Mouse (Mus musculus) forebrain, embryonic 16.5 days (tissue): ENCODE results near the gene Tada2b. TPM values are rescaled to one million over a fixed set of nuclear protein-coding genes. Genes with fewer than 3 reads are reported as not detected.

Experiments used
- ATAC-seq: fragments of 200-750 bp; cut with Nextera tagmentation; 2 replicates; pipeline ENCODE4 v1.8.0; 2017; ENCODE audit warnings: mild to moderate bottlenecking, moderate library complexity
- H3K27ac ChIP-seq: fragments of 300-500 bp; sonication (generic); 2 replicates; pipeline ENCODE4 v1.5.1; 2014; ENCODE audit warnings: low read length, control low read depth
- H3K27me3 ChIP-seq: fragments of 300-500 bp; sonication (generic); replicated peaks from 2 replicates; pipeline ENCODE4 v1.6.1; 2014; ENCODE audit warnings: low read length; ENCODE audit not compliant: control insufficient read depth, insufficient read depth
- H3K36me3 ChIP-seq: fragments of 300-500 bp; sonication (generic); 2 replicates; pipeline ENCODE4 v1.6.1; 2014; ENCODE audit not compliant: control insufficient read depth, insufficient read depth
- H3K4me1 ChIP-seq: fragments of 300-500 bp; sonication (generic); replicated peaks from 2 replicates; pipeline ENCODE4 v1.6.1; 2014; ENCODE audit warnings: low read length; ENCODE audit not compliant: control insufficient read depth, insufficient read depth
- H3K4me2 ChIP-seq: fragments of 300-500 bp; sonication (generic); 2 replicates; pipeline ENCODE4 v1.6.1; 2014; ENCODE audit warnings: mild to moderate bottlenecking, low read length, control low read depth
- H3K4me3 ChIP-seq: fragments of 300-500 bp; sonication (generic); replicated peaks from 2 replicates; pipeline ENCODE4 v1.5.1; 2014; ENCODE audit warnings: mild to moderate bottlenecking, low read length, control low read depth
- H3K9ac ChIP-seq: fragments of 300-500 bp; sonication (generic); replicated peaks from 2 replicates; pipeline ENCODE4 v1.6.1; 2014; ENCODE audit warnings: low read depth, low read length, control low read depth
- H3K9me3 ChIP-seq: fragments of 300-500 bp; sonication (generic); 2 replicates; pipeline ENCODE4 v1.6.1; 2016; ENCODE audit warnings: low read length; ENCODE audit not compliant: control insufficient read depth
- WGBS: fragments of 180-500 bp; shearing (Covaris S2); extraction: QIAGEN DNeasy Blood & Tissue Kit; methylation state at CpG from one replicate; pipeline ENCODE4 v1.1.7; 2014; 5-methylcytosine and 5-hydroxymethylcytosine counted together
- polyA plus RNA-seq: library from polyadenylated mRNA; unstranded; fragments of >200 nt; fragmentation: Nextera tagmentation; extraction: Ambion mirVana; gene quantifications from 2 replicates; pipeline ENCODE4 v1.2.1, GENCODE M21; 2015

Tada2b gene
- polyA plus RNA-seq, 1 experiment from 2014 or later = 3.0 TPM

GRCm38 (mm10) chr5:36517596-36517995 is 33.5 kb upstream of the Tada2b start:
- Histone ChIP-seq H3K4me1 (no peaks in the 10 kb centered on the region), H3K27me3 (no peaks in the 10 kb centered on the region), H3K4me3 (no peak overlapping the region), H3K4me2 (no peak overlapping the region), H3K9ac (no peak overlapping the region), H3K9me3 (no peaks in the 10 kb centered on the region), H3K27ac (no peak overlapping the region), H3K36me3 (peaks cover 39% of the 10 kb centered on the region)
- no peak for ATAC-seq
- 82% methylated on average over 3 of the region's 3 CpGs for WGBS

- H3K27me3 ChIP-seq = no peaks in the 10 kb centered on the region
- H3K36me3 ChIP-seq = peaks cover 34% of the 10 kb centered on the region
- no peaks in the 10 kb centered on the region for H3K9me3 ChIP-seq
- H3K27ac ChIP-seq = no peak overlapping the region
- no peaks in the 10 kb centered on the region for H3K4me1 ChIP-seq
- ATAC-seq = no peak
- no peak overlapping the region for H3K9ac ChIP-seq
- no peak overlapping the region for H3K4me2 ChIP-seq
- 75% methylated on average over 5 of the region's 5 CpGs for WGBS
- no peak overlapping the region for H3K4me3 ChIP-seq
These were observed 31.5 kb upstream of the Tada2b start for GRCm38 (mm10) chr5:36515558-36515957.

GRCm38 (mm10) chr5:36515126-36515525 is 31.0 kb upstream of the Tada2b start:
- Histone ChIP-seq H3K27ac (no peak overlapping the region), H3K9me3 (no peaks in the 10 kb centered on the region), H3K4me1 (no peaks in the 10 kb centered on the region), H3K36me3 (peaks cover 29% of the 10 kb centered on the region), H3K9ac (no peak overlapping the region), H3K27me3 (no peaks in the 10 kb centered on the region), H3K4me3 (no peak overlapping the region), H3K4me2 (no peak overlapping the region)
- 88% methylated on average over 1 of the region's 1 CpGs for WGBS
- no peak for ATAC-seq

GRCm38 (mm10) chr5:36510956-36511355 is 26.9 kb upstream of the Tada2b start:
- H3K36me3 ChIP-seq = peaks cover 21% of the 10 kb centered on the region
- H3K27me3 ChIP-seq = no peaks in the 10 kb centered on the region
- WGBS = 95% methylated on average over 2 of the region's 2 CpGs
- no peak overlapping the region for H3K4me2 ChIP-seq
- no peaks in the 10 kb centered on the region for H3K4me1 ChIP-seq
- H3K9me3 ChIP-seq = no peaks in the 10 kb centered on the region
- H3K27ac ChIP-seq = no peak overlapping the region
- no peak overlapping the region for H3K9ac ChIP-seq
- ATAC-seq = no peak
- H3K4me3 ChIP-seq = no peak overlapping the region

- H3K9ac ChIP-seq = no peak overlapping the region
- no peaks in the 10 kb centered on the region for H3K27me3 ChIP-seq
- no peak for ATAC-seq
- peaks cover 29% of the 10 kb centered on the region for H3K36me3 ChIP-seq
- H3K4me1 ChIP-seq = no peaks in the 10 kb centered on the region
- H3K9me3 ChIP-seq = no peaks in the 10 kb centered on the region
- WGBS = 95% methylated on average over 10 of the region's 10 CpGs
- no peak overlapping the region for H3K4me2 ChIP-seq
- no peak overlapping the region for H3K27ac ChIP-seq
- no peak overlapping the region for H3K4me3 ChIP-seq
These were observed 24.3 kb upstream of the Tada2b start for GRCm38 (mm10) chr5:36508351-36508750.

- 73% methylated on average over 5 of the region's 5 CpGs for WGBS
- ATAC-seq = no peak
- Histone ChIP-seq H3K9me3 (no peaks in the 10 kb centered on the region), H3K4me2 (no peak overlapping the region), H3K4me1 (no peaks in the 10 kb centered on the region), H3K27ac (no peak overlapping the region), H3K4me3 (no peak overlapping the region), H3K27me3 (no peaks in the 10 kb centered on the region), H3K36me3 (peaks cover 33% of the 10 kb centered on the region), H3K9ac (no peak overlapping the region)
These were observed 21.6 kb upstream of the Tada2b start for GRCm38 (mm10) chr5:36505643-36506042.

GRCm38 (mm10) chr5:36505235-36505634 is 21.1 kb upstream of the Tada2b start:
- Histone ChIP-seq H3K4me3 (no peak overlapping the region), H3K9ac (no peak overlapping the region)
- WGBS = 89% methylated on average over 7 of the region's 7 CpGs

GRCm38 (mm10) chr5:36494709-36495108 is 10.6 kb upstream of the Tada2b start:
- H3K4me1 ChIP-seq = no peaks in the 10 kb centered on the region
- H3K27me3 ChIP-seq = no peaks in the 10 kb centered on the region
- no peak overlapping the region for H3K4me3 ChIP-seq
- no peaks in the 10 kb centered on the region for H3K9me3 ChIP-seq
- H3K4me2 ChIP-seq = no peak overlapping the region
- H3K9ac ChIP-seq = no peak overlapping the region
- 96% methylated on average over 9 of the region's 9 CpGs for WGBS
- ATAC-seq = no peak
- no peak overlapping the region for H3K27ac ChIP-seq
- H3K36me3 ChIP-seq = peaks cover 46% of the 10 kb centered on the region

More at GRCm38 (mm10) chr5:36505235-36505634, 21.1 kb upstream of the Tada2b start:
- Histone ChIP-seq H3K4me2 (no peak overlapping the region), H3K27ac (no peak overlapping the region), H3K9me3 (no peaks in the 10 kb centered on the region), H3K36me3 (peaks cover 33% of the 10 kb centered on the region), H3K27me3 (no peaks in the 10 kb centered on the region), H3K4me1 (no peaks in the 10 kb centered on the region)
- no peak for ATAC-seq

GRCm38 (mm10) chr5:36493919-36494318 is 9.8 kb upstream of the Tada2b start:
- Histone ChIP-seq H3K9me3 (no peaks in the 10 kb centered on the region), H3K27me3 (no peaks in the 10 kb centered on the region), H3K9ac (no peak overlapping the region), H3K4me3 (no peak overlapping the region), H3K4me2 (no peak overlapping the region), H3K4me1 (no peaks in the 10 kb centered on the region), H3K36me3 (peaks cover 46% of the 10 kb centered on the region), H3K27ac (no peak overlapping the region)
- WGBS = 85% methylated on average over 6 of the region's 6 CpGs
- no peak for ATAC-seq

GRCm38 (mm10) chr5:36489225-36489624 is 5.1 kb upstream of the Tada2b start:
- 51% methylated on average over 2 of the region's 2 CpGs for WGBS
- H3K36me3 ChIP-seq = peaks cover 19% of the 10 kb centered on the region
- H3K4me3 ChIP-seq = no peak overlapping the region
- H3K4me2 ChIP-seq = no peak overlapping the region
- no peak overlapping the region for H3K27ac ChIP-seq
- ATAC-seq = no peak
- peaks cover 7% of the 10 kb centered on the region for H3K4me1 ChIP-seq
- no peaks in the 10 kb centered on the region for H3K9me3 ChIP-seq
- no peak overlapping the region for H3K9ac ChIP-seq
- no peaks in the 10 kb centered on the region for H3K27me3 ChIP-seq
